Mouse (Mus musculus): ENCODE data around the gene Mdm4. TPM values are rescaled to one million over a fixed set of nuclear protein-coding genes. Genes with fewer than 3 reads are reported as not detected.
"Not testable (repeated sequence)": the region's sequence is repeated elsewhere in the genome, so short reads cannot be mapped to it uniquely, and the experiment has no call there.

The Mdm4 gene
- polyA plus RNA-seq, 1 experiment, result 24.5 TPM

GRCm38 (mm10) chr1:133011955-133012841, 18.2 kb downstream of the Mdm4 start:
- WGBS, result 80% methylated on average over 12 of the region's 13 CpGs
- H3K36me3 ChIP-seq (ENCODE audit: control insufficient read depth, insufficient read depth, low read length), result peaks cover 5% of the 10 kb centered on the region
- no peaks in the 10 kb centered on the region for H3K4me1 ChIP-seq (ENCODE audit: control insufficient read depth, insufficient read depth, low read length)
- no peak overlapping the region for H3K4me3 ChIP-seq (ENCODE audit: insufficient read depth, low read depth, low read length)
- TF ChIP-seq POLR2A (IDR thresholded peaks at IDR 0.05; ENCODE audit: low read depth, low read length), result no peak
- no peak for TF ChIP-seq CTCF (conservative IDR thresholded peaks at IDR 0.05; ENCODE audit: insufficient read depth, insufficient read length, low read depth, low read length)
- no peak for DNase-seq
- H3K27me3 ChIP-seq (replicated peaks; ENCODE audit: control insufficient read depth, insufficient read depth, low read length), result no peaks in the 10 kb centered on the region
- no peak overlapping the region for H3K27ac ChIP-seq (ENCODE audit: insufficient read depth, low read depth, low read length)

- H3K4me3 ChIP-seq (ENCODE audit: insufficient read depth, low read depth, low read length), result no peak overlapping the region
- H3K4me1 ChIP-seq (ENCODE audit: control insufficient read depth, insufficient read depth, low read length), result no peaks in the 10 kb centered on the region
- H3K36me3 ChIP-seq (ENCODE audit: control insufficient read depth, insufficient read depth, low read length), result peaks cover 4% of the 10 kb centered on the region
- no peaks in the 10 kb centered on the region for H3K27me3 ChIP-seq (replicated peaks; ENCODE audit: control insufficient read depth, insufficient read depth, low read length)
- 85% methylated on average over 3 of the region's 3 CpGs for WGBS
- no peak for DNase-seq
- no peak overlapping the region for H3K27ac ChIP-seq (ENCODE audit: insufficient read depth, low read depth, low read length)
- TF ChIP-seq CTCF (conservative IDR thresholded peaks at IDR 0.05; ENCODE audit: insufficient read depth, insufficient read length, low read depth, low read length) (no peak), POLR2A (IDR thresholded peaks at IDR 0.05; ENCODE audit: low read depth, low read length) (no peak)
Observed at GRCm38 (mm10) chr1:133006571-133006970, 23.8 kb downstream of the Mdm4 start.

- DNase-seq, result no peak
- no peaks in the 10 kb centered on the region for H3K27me3 ChIP-seq (replicated peaks; ENCODE audit: control insufficient read depth, insufficient read depth, low read length)
- 93% methylated on average over 6 of the region's 6 CpGs for WGBS
- H3K4me3 ChIP-seq (ENCODE audit: insufficient read depth, low read depth, low read length), result no peak overlapping the region
- TF ChIP-seq CTCF (conservative IDR thresholded peaks at IDR 0.05; ENCODE audit: insufficient read depth, insufficient read length, low read depth, low read length), result no peak
- no peak for TF ChIP-seq POLR2A (IDR thresholded peaks at IDR 0.05; ENCODE audit: low read depth, low read length)
- peaks cover 13% of the 10 kb centered on the region for H3K36me3 ChIP-seq (ENCODE audit: control insufficient read depth, insufficient read depth, low read length)
- no peaks in the 10 kb centered on the region for H3K4me1 ChIP-seq (ENCODE audit: control insufficient read depth, insufficient read depth, low read length)
- H3K27ac ChIP-seq (ENCODE audit: insufficient read depth, low read depth, low read length), result no peak overlapping the region
Observed at GRCm38 (mm10) chr1:133000347-133000746, 30.0 kb downstream of the Mdm4 start.

- H3K27ac ChIP-seq (ENCODE audit: insufficient read depth, low read depth, low read length), result no peak overlapping the region
- no peak overlapping the region for H3K4me3 ChIP-seq (ENCODE audit: insufficient read depth, low read depth, low read length)
- H3K36me3 ChIP-seq (ENCODE audit: control insufficient read depth, insufficient read depth, low read length), result peaks cover 18% of the 10 kb centered on the region
- no peaks in the 10 kb centered on the region for H3K27me3 ChIP-seq (replicated peaks; ENCODE audit: control insufficient read depth, insufficient read depth, low read length)
- no peak for DNase-seq
- no peaks in the 10 kb centered on the region for H3K4me1 ChIP-seq (ENCODE audit: control insufficient read depth, insufficient read depth, low read length)
- 84% methylated on average over 7 of the region's 7 CpGs for WGBS
- TF ChIP-seq POLR2A (IDR thresholded peaks at IDR 0.05; ENCODE audit: low read depth, low read length) (no peak), CTCF (conservative IDR thresholded peaks at IDR 0.05; ENCODE audit: insufficient read depth, insufficient read length, low read depth, low read length) (no peak)
Observed at GRCm38 (mm10) chr1:132991580-132991979, 38.8 kb downstream of the Mdm4 start.

- H3K4me3 ChIP-seq (ENCODE audit: insufficient read depth, low read depth, low read length), result no peak overlapping the region
- no peaks in the 10 kb centered on the region for H3K27me3 ChIP-seq (replicated peaks; ENCODE audit: control insufficient read depth, insufficient read depth, low read length)
- TF ChIP-seq CTCF (conservative IDR thresholded peaks at IDR 0.05; ENCODE audit: insufficient read depth, insufficient read length, low read depth, low read length) (no peak), POLR2A (IDR thresholded peaks at IDR 0.05; ENCODE audit: low read depth, low read length) (no peak)
- H3K4me1 ChIP-seq (ENCODE audit: control insufficient read depth, insufficient read depth, low read length), result no peaks in the 10 kb centered on the region
- H3K36me3 ChIP-seq (ENCODE audit: control insufficient read depth, insufficient read depth, low read length), result peaks cover 13% of the 10 kb centered on the region
- no peak overlapping the region for H3K27ac ChIP-seq (ENCODE audit: insufficient read depth, low read depth, low read length)
- DNase-seq, result no peak
- WGBS, result 98% methylated on average over 3 of the region's 3 CpGs
Observed at GRCm38 (mm10) chr1:132990733-132991132, 39.6 kb downstream of the Mdm4 start.

GRCm38 (mm10) chr1:132988556-132989459, 41.6 kb downstream of the Mdm4 start:
- peaks cover 12% of the 10 kb centered on the region for H3K36me3 ChIP-seq (ENCODE audit: control insufficient read depth, insufficient read depth, low read length)
- not testable (repeated sequence) for H3K4me3 ChIP-seq (ENCODE audit: insufficient read depth, low read depth, low read length); H3K4me1 ChIP-seq (ENCODE audit: control insufficient read depth, insufficient read depth, low read length); H3K27ac ChIP-seq (ENCODE audit: insufficient read depth, low read depth, low read length); H3K27me3 ChIP-seq (replicated peaks; ENCODE audit: control insufficient read depth, insufficient read depth, low read length); DNase-seq
- 58% methylated on average over 12 of the region's 12 CpGs for WGBS

GRCm38 (mm10) chr1:132982728-132983127, 47.6 kb downstream of the Mdm4 start:
- peaks cover 2% of the 10 kb centered on the region for H3K36me3 ChIP-seq (ENCODE audit: control insufficient read depth, insufficient read depth, low read length)
- no peak overlapping the region for H3K4me3 ChIP-seq (ENCODE audit: insufficient read depth, low read depth, low read length)
- TF ChIP-seq CTCF (conservative IDR thresholded peaks at IDR 0.05; ENCODE audit: insufficient read depth, insufficient read length, low read depth, low read length) (peak; percentile 65), POLR2A (IDR thresholded peaks at IDR 0.05; ENCODE audit: low read depth, low read length) (no peak)
- DNase-seq, result peak; percentile 35
- 64% methylated on average over 7 of the region's 7 CpGs for WGBS
- H3K27ac ChIP-seq (ENCODE audit: insufficient read depth, low read depth, low read length), result no peak overlapping the region
- no peaks in the 10 kb centered on the region for H3K27me3 ChIP-seq (replicated peaks; ENCODE audit: control insufficient read depth, insufficient read depth, low read length)
- no peaks in the 10 kb centered on the region for H3K4me1 ChIP-seq (ENCODE audit: control insufficient read depth, insufficient read depth, low read length)

All from kidney, adult 2 months (tissue).